Mouse (Mus musculus) liver, postnatal 0 days (tissue): ENCODE data around the gene Slc38a4.

ENCODE experiments used
- CTCF ChIP-seq: sonication (generic); IDR thresholded peaks from 2 replicates; pipeline ENCODE4 v1.5.1; 2016; ENCODE audit warnings: antibody characterized with exemption, low read depth
- EP300 ChIP-seq: IDR thresholded peaks from 2 replicates; pipeline ENCODE4 v1.6.1; 2016; ENCODE audit warnings: antibody characterized with exemption, low read depth, mild to moderate bottlenecking

DNA sequence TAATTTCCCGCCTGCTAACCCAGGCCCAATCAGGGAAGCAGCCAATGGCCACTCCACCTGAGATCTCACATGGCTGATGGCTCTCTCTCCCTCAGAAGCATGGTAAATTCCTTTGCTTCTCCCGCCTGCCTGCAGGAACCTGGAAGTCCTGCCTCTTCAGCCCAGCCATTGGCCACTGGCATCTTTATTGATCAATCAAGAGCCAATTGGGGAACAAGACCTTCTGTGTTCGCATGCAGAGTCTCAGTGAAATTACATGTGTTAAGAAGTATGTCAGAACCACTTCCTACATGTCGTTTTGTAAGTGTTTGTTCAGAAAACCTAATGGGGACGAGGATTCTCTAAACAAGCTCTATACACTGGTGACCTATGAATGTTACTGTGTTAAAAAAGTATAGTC lies 30.1 kb upstream of the Slc38a4 start:
- TF ChIP-seq CTCF (no peak), EP300 (no peak)
